Mouse (Mus musculus) A20 (cell line): ENCODE results near the gene Rorc.

Experiments used
- DNase-seq: peaks from one replicate; pipeline ENCODE4 v3.0.0-alpha.2; 2011; ENCODE audit warnings: low read depth, low spot score

Rorc gene

GRCm38 (mm10) chr3:94372641-94373040 is at the start of gene Rorc:
Gene Rorc, plus strand, starts transcription at chr3:94372794.
- DNase-seq = no peak

DNA sequence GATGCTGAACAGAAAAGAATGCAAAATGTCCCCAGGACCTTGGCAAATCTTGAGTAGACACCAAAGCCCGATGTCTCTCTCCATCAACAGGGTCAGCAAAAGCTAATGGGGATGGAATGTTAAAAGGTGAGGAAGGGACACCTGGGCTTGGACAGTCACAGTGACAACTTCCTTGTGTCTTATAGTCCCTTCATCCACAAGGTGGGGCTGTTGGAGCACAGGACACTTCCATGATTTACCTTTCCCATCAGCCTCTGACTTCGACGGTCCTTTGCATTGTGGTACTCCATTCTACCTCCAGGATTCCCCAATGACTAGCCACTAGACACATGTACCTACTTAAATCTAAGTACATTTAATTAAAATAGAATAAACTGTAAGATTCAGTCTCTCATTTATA is 43.9 kb upstream of the Rorc start:
- DNase-seq = no peak

- DNase-seq = no peak
These were observed 38.2 kb upstream of the Rorc start for GRCm38 (mm10) chr3:94334442-94334841.

GRCm38 (mm10) chr3:94338522-94338921 is 34.1 kb upstream of the Rorc start:
- DNase-seq = no peak

DNA sequence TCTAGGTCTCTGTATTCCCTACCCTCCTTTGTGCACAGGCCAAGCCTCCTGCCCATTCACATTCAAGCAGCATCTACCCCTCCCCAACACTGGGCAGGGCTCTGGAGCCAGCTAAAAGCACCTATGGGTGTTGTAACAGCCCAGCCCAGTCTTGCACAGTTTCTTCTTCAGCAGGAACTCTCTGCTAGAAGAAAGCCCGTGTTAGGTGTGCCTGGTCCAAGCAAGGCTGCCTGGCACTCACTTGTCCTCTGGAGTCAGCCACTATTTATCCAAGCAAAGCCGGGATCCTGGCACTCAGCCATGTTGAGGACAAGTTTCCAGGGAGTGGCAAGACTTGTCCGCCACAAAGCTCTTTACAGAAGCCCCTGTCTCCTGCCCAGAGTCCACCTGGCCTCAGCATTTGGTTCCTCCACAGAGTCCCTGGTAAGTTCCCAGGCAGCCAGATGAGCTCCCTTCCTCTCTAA is 30.6 kb upstream of the Rorc start, which contains the start of gene Them5:
TSS of gene Them5 (plus strand) at position 141 of the 464 bp plus-strand sequence.
- DNase-seq = no peak

DNA sequence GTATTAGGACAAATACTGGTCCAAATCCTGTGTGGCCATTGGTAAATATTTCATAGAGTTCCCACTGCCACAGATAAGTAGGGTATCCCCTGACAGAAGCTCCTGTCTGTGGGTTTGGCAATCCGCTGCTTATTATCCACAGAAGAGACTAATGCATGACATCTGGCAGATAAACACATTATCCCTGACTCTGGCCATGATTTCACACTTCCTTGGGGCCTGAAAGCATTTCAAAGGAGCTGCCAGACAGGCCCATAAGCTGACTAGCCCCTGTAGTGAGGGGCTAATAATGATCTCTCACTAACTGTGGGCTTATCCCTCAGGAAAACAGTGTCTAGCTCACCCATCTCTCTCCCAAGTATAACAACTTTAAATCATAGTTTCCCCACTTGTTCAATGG is 30.0 kb upstream of the Rorc start:
- no peak for DNase-seq

GRCm38 (mm10) chr3:94344182-94344581 is 28.4 kb upstream of the Rorc start:
- no peak for DNase-seq

DNA sequence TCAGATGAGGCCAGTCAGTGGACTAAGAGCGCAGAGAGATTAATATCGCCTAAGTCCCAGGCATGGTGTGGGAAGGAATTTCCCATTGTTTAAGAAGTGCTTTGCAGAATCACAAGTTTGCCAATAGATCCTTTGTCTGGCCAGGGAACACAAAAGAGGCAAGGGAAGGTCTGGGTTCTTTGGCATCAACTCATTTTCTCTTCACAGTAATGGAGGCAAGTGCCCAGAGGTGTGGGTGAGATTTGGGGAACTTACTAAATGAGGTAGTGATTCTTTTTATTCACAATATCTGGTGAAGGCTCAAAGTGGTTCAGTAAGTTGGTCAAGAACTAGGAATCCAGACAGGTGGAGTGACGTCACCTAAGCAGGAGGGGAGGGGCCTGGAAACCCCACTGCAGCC is 27.7 kb upstream of the Rorc start:
- DNase-seq = no peak

GRCm38 (mm10) chr3:94348146-94348545 is 24.4 kb upstream of the Rorc start:
- no peak for DNase-seq

DNA sequence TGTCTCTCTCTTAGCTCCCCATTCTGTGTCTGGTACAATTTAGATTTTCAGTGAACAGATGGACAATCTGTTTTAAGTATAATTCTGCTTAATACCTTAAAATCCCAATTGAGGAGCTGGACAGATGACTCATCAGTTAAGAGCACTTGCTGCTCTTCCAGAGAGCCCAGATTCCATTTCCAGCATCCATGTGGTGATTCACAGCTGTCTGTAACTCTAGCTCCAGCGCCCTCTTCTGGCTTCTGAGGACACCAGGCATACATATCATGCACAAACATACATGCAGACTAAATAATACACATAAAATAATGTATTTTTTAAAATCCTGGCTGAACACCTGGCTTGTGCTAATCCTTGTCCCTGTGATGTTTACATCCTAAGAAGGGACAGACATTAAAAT is 11.8 kb upstream of the Rorc start:
- peak; percentile 12 for DNase-seq

- no peak for DNase-seq
These were observed 10.5 kb upstream of the Rorc start, which contains the start of gene C2cd4d for GRCm38 (mm10) chr3:94362138-94362537. Gene C2cd4d, plus strand, starts transcription at chr3:94362438.

DNA sequence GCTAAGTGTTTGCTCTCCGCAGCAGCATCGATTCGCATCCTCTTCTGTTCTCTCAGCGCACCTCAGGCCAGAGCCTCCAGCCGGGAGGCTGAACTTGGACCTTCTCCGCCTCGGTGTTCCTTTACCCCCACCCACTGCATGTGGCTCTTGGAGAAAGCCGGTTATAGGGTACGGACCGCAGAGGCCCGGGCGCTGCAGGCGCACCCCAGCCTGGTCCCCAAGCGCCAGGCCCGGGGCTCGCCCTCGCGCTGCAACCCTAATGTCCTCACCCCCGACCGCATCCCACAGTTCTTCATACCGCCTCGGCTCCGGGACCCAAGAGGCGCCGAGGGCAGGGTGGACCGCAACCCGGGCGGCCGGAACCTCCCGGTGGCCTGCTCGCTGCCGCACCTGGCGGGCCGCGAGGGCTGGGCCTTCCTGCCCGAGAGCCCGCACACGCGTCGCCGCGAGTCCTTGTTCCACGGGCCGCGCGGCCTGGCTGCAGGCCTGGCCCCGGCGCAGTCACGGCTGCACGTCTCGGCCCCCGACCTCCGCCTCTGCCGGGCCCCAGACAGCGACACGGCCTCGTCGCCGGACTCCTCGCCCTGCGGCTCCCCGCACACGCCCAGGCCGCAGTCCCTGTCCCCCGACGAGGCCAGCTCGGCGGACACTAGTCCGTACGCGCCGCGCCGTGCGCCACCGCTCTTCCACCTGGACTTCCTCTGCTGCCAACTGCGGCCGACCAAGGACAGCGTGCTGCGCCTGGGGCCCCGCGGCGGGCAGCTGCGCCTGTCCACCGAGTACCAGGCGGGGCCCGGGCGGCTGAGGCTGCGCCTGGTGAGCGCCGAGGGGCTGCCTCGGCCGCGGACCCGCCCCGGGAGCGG is 9.1 kb upstream of the Rorc start:
- DNase-seq = no peak

- DNase-seq = no peak
These were observed 8.5 kb upstream of the Rorc start for GRCm38 (mm10) chr3:94364154-94364526.

GRCm38 (mm10) chr3:94366761-94367160 is 5.8 kb upstream of the Rorc start:
- DNase-seq = peak; percentile 83

- no peak for DNase-seq
These were observed 5.1 kb upstream of the Rorc start for GRCm38 (mm10) chr3:94367511-94367910.

GRCm38 (mm10) chr3:94368631-94369030 is 4.0 kb upstream of the Rorc start:
- DNase-seq = no peak

DNA sequence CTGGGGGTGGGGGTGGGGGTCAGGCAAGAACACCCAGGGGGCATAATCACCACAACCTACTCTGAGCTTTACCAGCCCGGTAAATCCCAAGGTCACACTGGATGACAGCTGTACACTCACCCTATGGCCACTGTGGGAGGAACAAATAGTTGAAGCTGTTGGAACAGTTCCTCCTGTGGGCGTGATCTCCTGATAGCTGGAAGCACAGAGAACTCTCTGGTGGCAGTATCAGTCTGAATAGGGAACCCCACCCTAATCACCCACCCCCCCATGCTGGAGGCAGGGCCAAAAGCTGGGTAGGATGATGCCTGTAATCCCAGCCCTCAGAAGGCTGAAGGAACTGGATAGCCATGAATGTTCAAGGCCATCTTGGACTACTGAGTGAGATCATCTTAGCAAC is 2.9 kb upstream of the Rorc start:
- no peak for DNase-seq

GRCm38 (mm10) chr3:94371637-94372036 is 957 bp upstream of the Rorc start:
- no peak for DNase-seq

DNA sequence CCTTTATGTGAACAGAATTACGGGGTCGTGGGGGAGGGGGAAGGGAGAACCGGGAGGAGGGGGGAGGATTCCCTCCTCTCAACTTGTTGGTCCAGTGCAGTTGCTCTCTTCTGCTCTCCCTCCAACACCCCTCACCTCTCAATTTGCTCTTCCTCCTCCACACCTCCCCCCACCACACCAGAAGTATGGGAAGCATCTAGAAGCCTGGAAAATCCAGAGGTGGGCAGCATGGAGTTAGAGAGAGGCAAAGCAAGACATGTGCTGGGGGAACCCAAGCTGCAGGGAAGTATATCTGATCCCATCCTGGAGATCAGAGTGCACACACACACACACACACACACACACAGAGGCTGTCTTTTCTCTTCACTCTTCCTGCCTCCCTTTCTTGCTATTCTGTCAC is 556 bp upstream of the Rorc start:
- no peak for DNase-seq

DNA sequence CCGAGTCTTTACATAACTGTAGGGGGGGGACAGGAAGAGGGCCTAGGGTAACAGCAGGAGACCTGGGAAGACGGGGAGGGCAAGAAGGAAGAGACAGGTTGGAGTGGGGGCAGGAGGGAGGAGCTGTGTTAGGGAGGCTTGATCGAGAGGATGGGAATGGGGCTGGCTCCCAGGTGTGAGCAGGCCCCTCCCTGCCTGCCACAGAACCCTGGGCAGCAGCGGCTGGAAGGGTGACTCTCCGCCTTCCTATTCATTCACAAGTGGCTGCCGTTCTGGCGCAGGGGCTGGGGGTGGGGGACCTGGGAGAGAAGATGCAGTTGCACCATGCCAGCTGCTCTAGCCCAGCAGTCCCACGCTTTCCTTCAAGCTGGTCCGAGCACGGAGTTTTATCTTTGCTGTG is 496 bp downstream of the Rorc start:
- no peak for DNase-seq

GRCm38 (mm10) chr3:94373597-94374011 is 1.0 kb downstream of the Rorc start:
- DNase-seq = no peak

GRCm38 (mm10) chr3:94374636-94375035 is 2.0 kb downstream of the Rorc start:
- DNase-seq = no peak

DNA sequence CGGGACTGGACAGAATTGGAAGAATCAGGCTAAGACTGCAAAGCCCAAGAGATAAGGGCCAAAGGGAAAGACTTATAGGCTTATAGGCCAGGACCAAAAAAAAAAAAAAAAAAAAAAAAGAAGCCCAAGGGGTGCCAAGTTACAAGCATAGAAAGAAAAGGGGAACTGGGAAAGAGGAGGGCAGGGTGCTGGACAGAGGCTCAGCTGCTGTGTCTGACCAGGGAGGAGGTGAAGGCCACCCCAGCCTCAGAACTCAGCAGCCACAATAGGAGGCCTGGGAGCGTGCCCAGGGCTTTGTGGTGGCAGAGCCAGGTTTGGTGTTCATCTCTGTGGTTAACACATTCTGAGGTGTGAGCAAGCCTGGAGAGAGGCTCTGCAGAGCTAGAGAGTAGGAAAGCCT is 2.6 kb downstream of the Rorc start:
- no peak for DNase-seq
